Mouse (Mus musculus): ENCODE data around the gene Prm1. TPM values are rescaled to one million over a fixed set of nuclear protein-coding genes. Genes with fewer than 3 reads are reported as not detected.

The Prm1 gene
- polyA plus RNA-seq, 1 experiment from 2014 or later = not detected

DNA sequence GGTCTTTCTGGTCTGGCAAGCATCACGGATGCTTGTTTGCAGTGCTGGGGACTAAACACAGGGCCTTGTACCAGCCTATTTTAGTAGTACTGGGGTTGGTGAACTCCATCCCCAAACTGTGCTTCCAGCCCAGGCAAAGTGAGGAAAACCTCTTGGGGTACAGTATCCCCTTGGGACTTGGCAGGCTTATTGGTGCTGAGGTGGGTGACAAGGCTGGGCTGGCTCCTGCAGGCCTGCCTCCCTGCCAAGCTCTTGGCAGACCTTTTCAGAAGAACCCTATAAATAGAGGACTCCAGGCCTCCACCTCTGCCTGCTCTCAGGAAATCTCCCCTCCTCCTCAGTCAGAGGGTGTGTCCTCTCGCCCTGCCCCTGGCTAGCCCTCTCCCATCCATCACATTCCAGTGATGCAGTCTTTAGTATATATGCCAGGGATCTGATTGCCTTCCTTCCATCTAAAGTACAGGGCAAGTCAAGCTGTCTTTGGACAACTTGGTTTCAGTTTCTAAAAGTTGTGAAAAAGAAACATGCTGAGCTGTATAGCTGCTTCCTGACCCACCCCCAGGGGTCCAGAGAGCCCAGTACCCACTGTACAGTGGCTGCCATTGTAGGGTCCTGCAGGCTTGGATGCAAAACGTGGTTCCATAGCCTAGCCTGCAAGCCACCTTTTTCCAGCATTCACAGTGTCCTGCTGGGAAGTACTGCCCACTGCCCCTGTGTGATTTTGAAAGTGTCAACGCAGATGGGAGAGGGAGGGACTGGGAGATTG, 18.7 kb downstream of the Prm1 start:
- Histone ChIP-seq H3K4me2 (peak overlapping the region; percentile 93; the same call in 1 of the 2 replicates), H3K27me3 (peaks cover 23% of the 10 kb centered on the region), H3K27ac (no peak overlapping the region), H3K9ac (no peak overlapping the region), H3K4me1 (peaks cover 29% of the 10 kb centered on the region), H3K9me3 (replicated peaks) (no peaks in the 10 kb centered on the region), H3K36me3 (ENCODE audit: poor library complexity, severe bottlenecking) (no peaks in the 10 kb centered on the region), H3K4me3 (no peak overlapping the region)
- ATAC-seq = no peak
- 69% methylated on average over 4 of the region's 4 CpGs for WGBS

DNA sequence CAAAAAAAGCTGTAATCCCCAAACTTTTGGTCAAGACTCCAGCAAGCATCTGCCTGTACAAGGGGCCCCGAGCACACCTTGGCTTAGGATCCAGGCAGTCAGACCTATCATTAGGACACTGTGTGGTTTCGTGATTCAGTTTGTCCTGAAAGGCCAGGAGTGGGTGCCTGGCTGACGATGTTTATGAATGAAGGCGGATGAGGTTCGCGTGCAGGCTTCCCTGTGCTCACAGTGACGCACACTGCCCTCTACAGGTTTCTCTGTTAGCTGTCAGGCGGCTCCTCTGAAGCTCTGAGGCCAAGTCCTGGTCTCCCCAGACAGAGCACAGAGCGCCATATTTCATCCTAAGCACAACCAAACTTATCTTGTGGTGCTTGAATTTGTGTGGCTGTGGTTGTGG, 19.4 kb downstream of the Prm1 start:
- peaks cover 35% of the 10 kb centered on the region for H3K4me1 ChIP-seq
- peak overlapping the region; percentile 80; the same call in 1 of the 2 replicates for H3K27ac ChIP-seq
- H3K9ac ChIP-seq = peak overlapping the region; percentile 73
- ATAC-seq = peak; percentile 56
- WGBS = under 1% methylated on average over 9 of the region's 9 CpGs
- no peaks in the 10 kb centered on the region for H3K36me3 ChIP-seq (ENCODE audit: poor library complexity, severe bottlenecking)
- peak overlapping the region; percentile 69 for H3K4me3 ChIP-seq
- peaks cover 23% of the 10 kb centered on the region for H3K27me3 ChIP-seq
- H3K4me2 ChIP-seq = peak overlapping the region; percentile 93
- H3K9me3 ChIP-seq (replicated peaks) = no peaks in the 10 kb centered on the region

DNA sequence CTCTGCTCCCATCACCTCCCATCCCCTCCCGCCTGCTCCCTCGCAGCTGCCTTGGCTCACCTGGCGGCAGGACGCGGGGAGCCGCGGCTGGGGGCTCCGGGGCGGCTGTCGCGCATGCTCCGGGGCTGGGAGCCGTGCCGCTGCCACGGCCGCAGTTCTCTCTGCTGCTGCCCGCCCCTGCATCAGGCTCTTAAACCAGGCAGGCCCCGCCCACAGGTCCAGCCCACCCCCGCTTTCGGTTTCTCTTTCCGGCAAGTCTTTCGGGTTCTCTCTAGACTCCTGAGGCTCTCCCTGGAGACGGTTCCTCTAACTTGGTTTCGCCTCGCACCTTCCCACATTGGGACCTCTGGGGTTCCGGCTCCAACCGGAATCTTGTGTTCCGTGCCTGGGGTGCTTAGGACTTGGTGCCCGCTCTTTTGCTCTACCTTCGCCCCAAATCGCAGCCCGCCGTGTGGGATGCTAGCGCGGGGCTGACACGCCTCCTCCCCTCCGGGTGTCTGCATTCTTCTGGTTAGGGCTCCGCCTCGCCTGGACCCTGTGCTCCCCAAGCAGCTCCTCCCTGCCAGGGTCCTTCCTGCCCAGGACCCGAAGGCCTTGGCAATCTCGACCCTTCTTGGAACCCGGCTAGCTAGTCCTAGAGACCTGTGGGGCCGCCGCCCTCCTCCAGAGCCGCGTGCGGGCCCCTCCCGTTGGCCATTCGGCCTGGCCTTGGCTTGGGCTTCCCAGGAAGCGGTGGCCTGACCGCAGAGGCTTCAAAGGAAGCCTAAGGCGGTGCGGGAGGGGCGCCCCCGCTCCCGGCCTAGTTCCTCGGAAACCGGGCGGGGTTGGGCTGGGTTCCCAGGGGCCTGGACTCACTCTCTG, 20.0 kb downstream of the Prm1 start, which contains the start of gene Socs1:
Socs1 (minus strand) TSS at position 166 of the 861 bp plus-strand sequence.
- WGBS = under 1% methylated on average over 56 of the region's 59 CpGs
- Histone ChIP-seq H3K36me3 (ENCODE audit: poor library complexity, severe bottlenecking) (no peaks in the 10 kb centered on the region), H3K27me3 (peaks cover 23% of the 10 kb centered on the region), H3K9ac (peak within 1 kb of the TSS; percentile 73), H3K9me3 (replicated peaks) (no peaks in the 10 kb centered on the region), H3K27ac (peak within 1 kb of the TSS; percentile 80), H3K4me2 (peak within 1 kb of the TSS; percentile 93), H3K4me3 (peak within 1 kb of the TSS; percentile 69), H3K4me1 (peaks cover 35% of the 10 kb centered on the region)
- ATAC-seq = peak; percentile 88

- Histone ChIP-seq H3K4me2 (peak overlapping the region; percentile 93), H3K4me1 (peaks cover 35% of the 10 kb centered on the region), H3K9ac (peak overlapping the region; percentile 73), H3K9me3 (replicated peaks) (no peaks in the 10 kb centered on the region), H3K27me3 (peaks cover 23% of the 10 kb centered on the region), H3K4me3 (peak overlapping the region; percentile 69), H3K36me3 (ENCODE audit: poor library complexity, severe bottlenecking) (no peaks in the 10 kb centered on the region), H3K27ac (peak overlapping the region; percentile 80)
- ATAC-seq = peak; percentile 75
- WGBS = under 1% methylated on average over 40 of the region's 55 CpGs
These were observed 20.8 kb downstream of the Prm1 start for GRCm38 (mm10) chr16:10784793-10785370.

DNA sequence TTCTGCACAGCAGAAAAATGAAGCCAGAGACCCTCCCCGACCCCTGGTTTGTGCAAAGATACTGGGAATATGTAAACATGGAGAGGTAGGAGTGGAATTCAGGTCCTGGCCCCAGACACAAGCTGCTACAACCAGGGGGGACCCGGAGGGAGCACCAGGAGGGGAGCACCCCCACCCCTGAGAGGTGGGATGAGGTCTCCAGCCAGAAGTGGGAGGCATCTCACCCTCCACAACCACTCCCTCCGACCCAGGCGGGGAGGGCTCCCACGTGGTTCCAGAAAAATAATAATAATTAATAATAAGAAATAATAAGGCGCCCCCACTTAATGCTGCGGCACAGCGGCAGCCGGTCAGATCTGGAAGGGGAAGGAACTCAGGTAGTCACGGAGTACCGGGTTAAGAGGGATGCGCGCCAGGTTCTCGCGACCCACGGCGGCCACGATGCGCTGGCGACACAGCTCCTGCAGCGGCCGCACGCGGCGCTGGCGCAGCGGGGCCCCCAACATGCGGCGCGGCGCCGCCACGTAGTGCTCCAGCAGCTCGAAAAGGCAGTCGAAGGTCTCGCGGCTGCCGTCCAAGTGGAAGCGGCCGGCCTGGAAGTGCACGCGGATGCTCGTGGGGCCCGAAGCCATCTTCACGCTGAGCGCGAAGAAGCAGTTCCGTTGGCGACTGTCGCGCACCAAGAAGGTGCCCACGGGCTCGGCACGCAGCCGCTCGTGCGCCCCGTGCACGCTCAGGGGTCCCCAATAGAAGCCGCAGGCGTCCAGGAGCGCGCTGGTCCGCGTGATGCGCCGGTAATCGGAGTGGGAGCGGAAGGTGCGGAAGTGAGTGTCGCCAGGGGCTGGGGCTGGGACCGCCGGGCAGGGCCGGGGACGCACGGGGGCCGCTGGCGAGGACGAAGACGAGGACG, 21.5 kb downstream of the Prm1 start:
- Histone ChIP-seq H3K4me2 (peak overlapping the region; percentile 93), H3K9me3 (replicated peaks) (no peaks in the 10 kb centered on the region), H3K36me3 (ENCODE audit: poor library complexity, severe bottlenecking) (no peaks in the 10 kb centered on the region), H3K27me3 (peaks cover 23% of the 10 kb centered on the region), H3K9ac (peak overlapping the region; percentile 73), H3K4me1 (peaks cover 35% of the 10 kb centered on the region), H3K4me3 (peak overlapping the region; percentile 69), H3K27ac (no peak overlapping the region)
- 3% methylated on average over 80 of the region's 81 CpGs for WGBS
- ATAC-seq = no peak

GRCm38 (mm10) chr16:10783451-10783850, 22.2 kb downstream of the Prm1 start:
- Histone ChIP-seq H3K4me3 (no peak overlapping the region), H3K9ac (no peak overlapping the region), H3K9me3 (replicated peaks) (no peaks in the 10 kb centered on the region), H3K27me3 (peaks cover 23% of the 10 kb centered on the region), H3K4me1 (peaks cover 35% of the 10 kb centered on the region), H3K4me2 (peak overlapping the region; percentile 93; the same call in 1 of the 2 replicates), H3K27ac (no peak overlapping the region), H3K36me3 (ENCODE audit: poor library complexity, severe bottlenecking) (no peaks in the 10 kb centered on the region)
- 74% methylated on average over 8 of the region's 8 CpGs for WGBS
- no peak for ATAC-seq

DNA sequence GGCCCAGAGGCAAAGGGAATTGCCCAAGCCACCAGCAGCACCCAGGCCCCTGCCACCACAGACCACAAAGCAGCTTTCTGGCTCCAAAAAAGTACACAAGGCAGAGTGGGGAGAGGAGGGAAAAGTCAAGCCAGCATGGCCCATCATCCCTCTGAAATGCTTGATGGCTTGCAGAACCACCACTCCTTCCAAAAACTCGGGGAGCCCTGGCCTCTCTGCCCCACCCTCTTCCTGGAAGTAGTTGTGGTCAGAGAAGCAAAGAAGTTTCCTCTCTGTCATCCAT, 22.5 kb downstream of the Prm1 start:
- H3K27ac ChIP-seq = no peak overlapping the region
- no peak for ATAC-seq
- H3K4me1 ChIP-seq = peaks cover 35% of the 10 kb centered on the region
- no peak overlapping the region for H3K9ac ChIP-seq
- H3K4me2 ChIP-seq = no peak overlapping the region
- peaks cover 23% of the 10 kb centered on the region for H3K27me3 ChIP-seq
- no peaks in the 10 kb centered on the region for H3K36me3 ChIP-seq (ENCODE audit: poor library complexity, severe bottlenecking)
- H3K9me3 ChIP-seq (replicated peaks) = no peaks in the 10 kb centered on the region
- H3K4me3 ChIP-seq = no peak overlapping the region
- 61% methylated on average over 1 of the region's 1 CpGs for WGBS

DNA sequence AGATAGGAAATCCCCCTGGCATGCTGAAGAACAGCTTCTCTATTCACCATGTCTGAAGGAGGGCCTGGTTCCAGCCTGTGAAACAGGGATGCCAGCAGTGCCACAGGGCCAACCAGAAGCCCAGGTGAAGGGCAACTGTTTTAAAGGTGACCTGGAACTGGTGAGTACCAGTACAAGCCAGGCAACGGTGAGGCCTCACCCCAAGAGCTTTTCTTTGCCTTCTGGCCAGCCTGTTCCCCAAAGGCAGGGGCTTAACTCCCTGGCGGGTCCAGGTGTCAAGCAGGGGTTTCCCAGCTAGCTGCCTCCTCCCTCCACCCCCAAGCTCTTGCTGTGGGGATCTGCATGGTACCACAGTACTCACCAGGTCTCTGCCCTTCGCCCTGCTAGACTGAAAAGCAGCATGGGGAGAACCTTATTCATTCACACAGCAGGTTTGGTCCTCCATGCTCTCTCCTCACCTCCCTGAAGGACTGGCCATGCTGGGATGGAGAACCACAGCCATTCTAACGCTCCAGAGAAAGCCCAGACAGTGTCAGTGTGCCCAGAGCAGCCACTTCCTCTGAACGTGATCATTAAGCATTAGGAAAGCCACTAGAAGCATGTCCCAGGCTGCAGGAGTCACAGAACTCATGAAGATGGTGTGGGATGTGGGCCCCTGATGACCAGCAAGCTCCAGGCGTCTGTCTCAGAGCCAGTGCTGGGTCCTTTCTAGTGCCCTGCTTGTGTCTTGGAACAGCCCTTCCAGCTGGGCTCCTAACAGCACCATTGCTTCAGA, 23.1 kb downstream of the Prm1 start:
- no peak overlapping the region for H3K27ac ChIP-seq
- no peak for ATAC-seq
- no peaks in the 10 kb centered on the region for H3K9me3 ChIP-seq (replicated peaks)
- H3K4me2 ChIP-seq = no peak overlapping the region
- WGBS = 46% methylated on average over 6 of the region's 6 CpGs
- H3K4me3 ChIP-seq = no peak overlapping the region
- H3K36me3 ChIP-seq (ENCODE audit: poor library complexity, severe bottlenecking) = no peaks in the 10 kb centered on the region
- H3K27me3 ChIP-seq = peaks cover 23% of the 10 kb centered on the region
- H3K4me1 ChIP-seq = peaks cover 35% of the 10 kb centered on the region
- H3K9ac ChIP-seq = no peak overlapping the region

DNA sequence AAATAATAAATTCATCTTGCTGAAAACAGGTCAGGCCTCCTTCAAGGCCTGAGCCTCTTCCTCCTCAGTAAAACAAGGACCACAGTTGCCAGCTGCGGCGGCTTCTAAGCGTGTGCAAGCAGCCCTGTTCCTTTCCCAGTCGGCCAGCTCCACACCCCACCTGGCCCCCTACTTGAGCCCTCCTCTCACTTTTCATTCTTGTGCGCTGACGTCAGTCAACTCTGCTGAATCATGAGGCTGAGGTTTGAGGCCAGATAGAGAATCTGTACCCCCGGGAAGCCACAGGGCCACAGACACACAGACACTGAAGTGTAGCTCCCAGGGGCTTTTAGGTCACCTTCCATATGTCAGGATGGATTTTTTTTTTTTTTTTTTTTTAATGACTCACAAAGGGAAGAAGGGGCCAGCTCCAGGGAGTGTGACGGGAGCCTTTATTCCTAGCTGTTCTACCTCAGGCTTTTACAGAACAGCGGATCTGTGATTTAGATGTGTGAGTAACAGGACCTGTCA, 23.7 kb downstream of the Prm1 start:
- Histone ChIP-seq H3K9ac (0 out of 2 replicates have a peak overlapping the region, but pooled peaks have one; percentile 16), H3K27ac (no peak overlapping the region), H3K4me1 (peaks cover 35% of the 10 kb centered on the region), H3K27me3 (peaks cover 23% of the 10 kb centered on the region), H3K4me3 (no peak overlapping the region), H3K4me2 (no peak overlapping the region), H3K9me3 (replicated peaks) (no peaks in the 10 kb centered on the region), H3K36me3 (ENCODE audit: poor library complexity, severe bottlenecking) (no peaks in the 10 kb centered on the region)
- 36% methylated on average over 9 of the region's 9 CpGs for WGBS
- no peak for ATAC-seq

DNA sequence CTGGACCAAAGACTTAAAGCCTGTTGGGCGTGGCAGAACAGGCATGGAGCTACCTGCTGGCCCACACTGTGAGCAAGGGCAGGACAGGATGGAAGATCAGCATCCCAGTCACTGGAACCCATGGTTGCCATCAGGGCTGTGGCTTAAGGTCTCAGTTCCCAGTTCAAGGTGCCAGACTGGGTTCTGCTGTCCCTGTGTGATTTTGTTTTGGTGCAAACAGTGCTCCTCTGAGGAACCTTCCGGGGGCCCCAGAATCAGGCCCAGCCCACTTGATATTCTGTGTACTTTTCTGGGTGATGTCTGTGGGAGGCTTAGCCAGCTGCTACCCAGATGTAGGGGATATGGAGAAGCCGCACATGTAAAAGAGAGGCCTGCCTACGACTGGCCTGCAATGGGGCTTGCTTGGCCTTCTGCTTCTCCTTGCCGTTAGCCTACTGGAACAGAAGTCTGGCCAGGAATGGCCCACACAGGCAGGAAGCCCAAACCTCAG, 25.0 kb downstream of the Prm1 start:
- no peak for ATAC-seq
- 93% methylated on average over 5 of the region's 5 CpGs for WGBS
- H3K4me2 ChIP-seq = no peak overlapping the region

More for the DNA sequence above, 25.0 kb downstream of the Prm1 start:
- Histone ChIP-seq H3K9me3 (replicated peaks) (no peaks in the 10 kb centered on the region), H3K4me1 (peaks cover 30% of the 10 kb centered on the region), H3K36me3 (ENCODE audit: poor library complexity, severe bottlenecking) (no peaks in the 10 kb centered on the region), H3K4me3 (no peak overlapping the region), H3K9ac (no peak overlapping the region), H3K27ac (no peak overlapping the region), H3K27me3 (peaks cover 23% of the 10 kb centered on the region)

Measured in forebrain, embryonic 13.5 days (tissue).